Mouse (Mus musculus): ENCODE results near the gene Nuak1.

DNA sequence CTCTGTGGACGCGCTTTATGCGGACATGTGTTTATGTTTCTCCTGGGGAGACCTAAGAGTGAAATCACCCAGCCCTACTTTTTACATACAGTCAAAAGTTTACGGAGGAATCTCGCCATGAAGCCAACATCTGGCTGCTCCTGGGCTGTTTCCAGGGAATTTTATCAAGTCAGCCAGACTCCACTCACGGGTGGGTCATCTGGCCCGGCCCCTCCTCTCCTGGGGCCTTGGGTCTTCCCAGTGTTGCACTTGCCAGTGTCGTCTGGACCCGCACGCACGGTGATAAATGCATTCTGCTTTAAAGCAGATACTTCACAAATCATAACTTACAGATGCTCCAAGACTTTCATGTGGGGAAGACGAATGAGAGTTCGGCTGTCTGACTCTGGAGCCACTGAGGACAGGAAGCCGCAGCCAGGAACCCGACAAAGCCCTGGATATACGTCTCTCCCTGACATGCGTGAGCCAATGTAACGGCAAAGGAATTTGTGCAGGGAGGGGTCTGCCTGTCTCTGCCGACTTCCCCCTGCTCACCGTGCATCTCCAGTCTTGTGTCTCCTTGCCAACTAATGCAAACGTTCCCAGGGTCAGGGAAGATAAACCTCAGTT lies 7.1 kb downstream of the Nuak1 start:
- TF ChIP-seq POLR2A (IDR thresholded peaks at IDR 0.05; ENCODE audit: extremely low read depth, insufficient read depth, low read length) (no peak), CTCF (IDR thresholded peaks at IDR 0.05; ENCODE audit: low read depth, low read length) (no peak)

Measured in liver, adult 2 months (tissue).